Mouse (Mus musculus): ENCODE results near the gene Cpa3. TPM values are rescaled to one million over a fixed set of nuclear protein-coding genes. Genes with fewer than 3 reads are reported as not detected.

Gene Cpa3
- 5.4 TPM in 1 of 2 replicates, not detected in the other for polyA plus RNA-seq (2012; ENCODE audit: insufficient read depth, low replicate concordance)

DNA sequence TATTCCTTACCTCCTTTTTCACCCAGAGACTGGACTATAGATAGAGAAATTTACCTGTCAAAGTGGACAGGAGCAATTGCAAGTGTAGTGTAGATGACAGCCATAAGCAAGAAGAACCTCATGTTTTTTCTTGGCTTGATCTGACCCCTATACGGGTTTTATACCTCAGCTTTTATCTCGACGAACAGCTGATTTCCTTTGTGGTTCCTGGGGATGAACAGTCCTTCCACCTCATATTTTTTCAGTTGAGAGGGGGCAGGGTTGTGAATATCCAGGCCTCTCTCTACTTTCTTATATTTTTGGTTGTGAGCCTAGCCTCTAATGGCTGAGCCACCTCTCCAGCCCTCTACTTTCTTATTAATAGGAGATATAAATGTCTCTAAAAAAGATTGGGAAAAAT lies at the start of gene Cpa3:
Cpa3 (minus strand) TSS at position 132 of the 400 bp plus-strand sequence.
- H3K27me3 ChIP-seq (replicated peaks): no peaks in the 10 kb centered on the region
- TF ChIP-seq FLI1 (IDR thresholded peaks at IDR 0.05; ENCODE audit: low read length): no peak
- TF ChIP-seq GATA1 (IDR thresholded peaks at IDR 0.05; ENCODE audit: borderline replicate concordance, low read length): no peak
- no peaks in the 10 kb centered on the region for H3K36me3 ChIP-seq (replicated peaks; ENCODE audit: low read length)
- H3K4me1 ChIP-seq: peaks cover 10% of the 10 kb centered on the region; the same call in 1 of the 2 replicates
- no peak within 1 kb of the TSS for H3K4me3 ChIP-seq (replicated peaks)
- no peaks in the 10 kb centered on the region for H3K9me3 ChIP-seq

DNA sequence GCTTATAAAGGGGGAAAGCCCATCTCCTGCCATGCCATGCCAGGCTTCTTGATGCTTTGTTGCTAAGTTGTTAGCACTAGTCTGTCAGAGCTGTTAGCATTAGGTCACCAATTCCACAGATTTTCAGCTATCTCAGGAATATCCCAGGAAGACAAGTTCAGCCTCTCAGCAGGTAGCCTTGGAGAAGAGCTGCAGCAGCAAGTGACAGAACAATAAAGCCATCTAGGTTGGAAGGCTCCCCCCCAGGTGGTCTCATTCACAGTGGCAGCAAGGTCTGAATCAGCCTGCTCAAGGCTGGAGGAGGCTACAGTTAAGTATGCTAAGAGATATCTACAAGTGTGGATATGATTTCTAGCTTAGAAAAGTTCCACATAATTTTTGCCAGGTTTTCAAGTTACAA lies 49.4 kb upstream of the Cpa3 start:
- H3K27me3 ChIP-seq (replicated peaks): no peaks in the 10 kb centered on the region
- H3K36me3 ChIP-seq (replicated peaks; ENCODE audit: low read length): no peaks in the 10 kb centered on the region
- H3K4me1 ChIP-seq: no peaks in the 10 kb centered on the region; the same call in 1 of the 2 replicates
- no peak overlapping the region for H3K4me3 ChIP-seq (replicated peaks)
- no peaks in the 10 kb centered on the region for H3K9me3 ChIP-seq
- TF ChIP-seq GATA1 (IDR thresholded peaks at IDR 0.05; ENCODE audit: borderline replicate concordance, low read length) (no peak), FLI1 (IDR thresholded peaks at IDR 0.05; ENCODE audit: low read length) (no peak)

DNA sequence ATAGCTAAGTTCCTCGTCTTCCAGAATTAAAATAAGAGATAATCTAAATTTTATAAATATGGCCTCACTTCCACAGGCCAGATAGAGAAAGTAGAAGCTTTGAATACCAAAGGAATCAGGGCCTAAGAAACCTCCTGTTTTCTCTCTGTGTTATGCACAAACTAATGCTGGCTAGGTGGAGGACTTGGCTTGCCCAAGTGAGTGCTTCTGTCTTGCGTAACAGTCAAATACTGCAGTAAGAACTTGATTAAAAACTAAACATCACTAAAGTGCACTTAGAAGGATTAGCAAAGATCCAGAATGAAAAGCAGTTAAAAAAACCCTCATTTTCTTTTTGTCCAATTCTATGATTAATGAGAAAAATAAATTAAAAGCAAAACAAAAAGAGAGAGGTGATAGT lies 46.8 kb upstream of the Cpa3 start:
- H3K27me3 ChIP-seq (replicated peaks): no peaks in the 10 kb centered on the region
- H3K9me3 ChIP-seq: no peaks in the 10 kb centered on the region
- no peak overlapping the region for H3K4me3 ChIP-seq (replicated peaks)
- no peaks in the 10 kb centered on the region for H3K4me1 ChIP-seq
- H3K36me3 ChIP-seq (replicated peaks; ENCODE audit: low read length): no peaks in the 10 kb centered on the region
- no peak for TF ChIP-seq GATA1 (IDR thresholded peaks at IDR 0.05; ENCODE audit: borderline replicate concordance, low read length)
- no peak for TF ChIP-seq FLI1 (IDR thresholded peaks at IDR 0.05; ENCODE audit: low read length)

DNA sequence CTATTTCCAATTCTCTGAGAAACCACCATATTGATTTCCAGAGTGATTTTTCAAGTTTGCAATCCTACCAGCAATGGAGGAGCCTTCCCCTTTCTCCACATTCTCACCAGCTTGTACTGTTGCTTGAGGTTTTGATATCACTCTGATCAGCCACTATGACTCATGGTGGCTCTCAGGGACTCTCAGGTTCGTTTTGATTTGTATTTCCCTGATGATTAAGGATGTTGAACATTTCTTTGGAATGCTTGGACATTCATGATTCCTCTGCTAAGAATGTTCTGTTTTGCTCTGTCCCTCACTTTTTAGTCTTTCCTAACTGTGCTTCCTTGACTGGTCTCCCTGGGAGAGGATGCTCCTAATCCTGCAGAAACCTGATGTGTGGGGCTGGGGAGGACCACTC lies 39.8 kb upstream of the Cpa3 start:
- TF ChIP-seq GATA1 (IDR thresholded peaks at IDR 0.05; ENCODE audit: borderline replicate concordance, low read length): no peak
- TF ChIP-seq FLI1 (IDR thresholded peaks at IDR 0.05; ENCODE audit: low read length): no peak
- Histone ChIP-seq H3K4me1 (no peaks in the 10 kb centered on the region), H3K36me3 (replicated peaks; ENCODE audit: low read length) (no peaks in the 10 kb centered on the region), H3K27me3 (replicated peaks) (no peaks in the 10 kb centered on the region), H3K4me3 (replicated peaks) (no peak overlapping the region), H3K9me3 (no peaks in the 10 kb centered on the region)

DNA sequence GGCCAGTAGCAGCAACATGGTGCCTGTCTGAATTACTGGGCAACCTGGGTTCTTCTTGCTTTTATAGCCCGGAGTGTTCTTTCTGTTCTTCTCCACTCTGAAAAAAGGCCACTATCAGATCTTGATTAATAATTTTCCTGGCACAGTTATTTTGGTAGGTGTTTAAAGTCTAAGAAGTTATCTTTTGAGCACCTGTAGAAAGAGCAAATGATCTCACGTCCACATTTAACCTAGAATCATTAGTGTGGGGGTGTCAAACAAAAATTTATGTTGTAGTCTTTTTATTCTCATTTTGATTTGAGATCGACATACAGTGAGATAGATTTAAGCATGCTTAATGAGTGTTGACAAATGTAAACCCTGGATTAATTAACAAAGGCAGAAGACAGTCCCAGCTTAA lies 33.7 kb upstream of the Cpa3 start, which contains the start of gene Cpb1:
Cpb1 (minus strand) TSS at position 101 of the 400 bp plus-strand sequence.
- TF ChIP-seq GATA1 (IDR thresholded peaks at IDR 0.05; ENCODE audit: borderline replicate concordance, low read length) (no peak), FLI1 (IDR thresholded peaks at IDR 0.05; ENCODE audit: low read length) (no peak)
- no peaks in the 10 kb centered on the region for H3K27me3 ChIP-seq (replicated peaks)
- no peak within 1 kb of the TSS for H3K4me3 ChIP-seq (replicated peaks)
- H3K4me1 ChIP-seq: no peaks in the 10 kb centered on the region
- no peaks in the 10 kb centered on the region for H3K9me3 ChIP-seq
- H3K36me3 ChIP-seq (replicated peaks; ENCODE audit: low read length): no peaks in the 10 kb centered on the region

DNA sequence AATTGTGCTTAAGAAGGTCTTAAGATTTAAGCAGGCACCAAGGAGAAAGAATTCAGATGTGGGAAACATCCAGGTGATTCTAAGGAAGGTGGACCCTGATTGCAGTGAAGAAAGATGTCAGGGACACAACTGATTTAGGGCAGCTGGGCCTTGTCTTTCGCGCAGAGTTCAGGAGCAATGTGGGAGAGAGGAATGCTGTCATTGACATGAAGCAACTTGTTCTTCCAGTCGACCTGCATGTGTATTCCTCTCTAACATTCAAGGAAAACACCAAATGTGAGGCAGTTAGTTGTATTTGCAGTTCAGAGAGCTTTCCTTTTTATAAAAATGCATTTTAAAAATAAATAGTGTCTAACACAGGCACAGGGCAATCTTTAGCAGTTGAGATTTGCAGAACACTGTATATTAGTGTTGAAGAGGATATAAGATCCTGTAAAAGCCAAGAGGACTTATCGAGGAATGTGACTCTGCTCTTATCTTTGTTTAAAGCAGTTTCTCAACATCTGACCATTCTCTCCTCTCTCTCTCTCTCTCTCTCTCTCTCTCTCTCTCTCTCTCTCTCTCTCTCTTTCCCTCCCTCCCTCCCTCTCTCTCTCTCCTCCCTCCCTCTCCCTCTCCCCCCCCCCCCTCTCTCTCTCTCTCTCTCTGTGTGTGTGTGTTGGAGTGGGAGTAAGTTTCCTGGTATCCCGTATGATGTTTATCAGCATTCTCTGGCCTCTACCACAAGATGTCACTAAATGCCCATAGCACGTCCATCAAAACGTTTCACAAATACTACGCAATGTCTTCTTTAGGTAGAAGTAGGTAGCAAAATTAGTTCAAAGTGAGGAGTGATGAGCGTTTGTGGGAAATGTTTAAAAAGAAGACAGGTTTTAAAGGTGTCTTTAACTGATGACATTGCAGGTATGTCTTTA lies 12.8 kb upstream of the Cpa3 start:
- Histone ChIP-seq H3K9me3 (no peaks in the 10 kb centered on the region), H3K27me3 (replicated peaks) (no peaks in the 10 kb centered on the region), H3K36me3 (replicated peaks; ENCODE audit: low read length) (no peaks in the 10 kb centered on the region), H3K4me3 (replicated peaks) (no peak overlapping the region), H3K4me1 (peaks cover 9% of the 10 kb centered on the region; the same call in 1 of the 2 replicates)
- TF ChIP-seq GATA1 (IDR thresholded peaks at IDR 0.05; ENCODE audit: borderline replicate concordance, low read length) (no peak), FLI1 (IDR thresholded peaks at IDR 0.05; ENCODE audit: low read length) (no peak)

DNA sequence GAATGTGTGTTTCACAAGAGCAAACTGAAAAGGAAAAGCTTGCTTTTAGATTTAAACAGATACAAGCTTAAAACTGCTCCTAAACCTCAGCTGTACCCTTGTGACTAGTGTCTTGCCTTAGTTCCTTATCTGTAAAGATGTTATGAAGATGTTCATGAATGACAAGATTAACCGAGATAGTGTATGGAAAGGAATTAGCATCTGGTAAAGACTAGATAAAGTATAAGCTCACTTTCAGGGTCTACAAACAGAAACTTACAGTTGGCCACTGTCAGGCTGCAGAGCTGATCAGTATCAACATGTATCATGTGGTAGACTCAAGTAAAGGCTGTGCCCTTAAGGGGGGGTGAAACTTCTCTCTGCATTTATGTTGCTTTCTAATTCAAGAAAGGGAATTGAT lies 1.9 kb upstream of the Cpa3 start:
- Histone ChIP-seq H3K36me3 (replicated peaks; ENCODE audit: low read length) (no peaks in the 10 kb centered on the region), H3K4me1 (peaks cover 10% of the 10 kb centered on the region; the same call in 1 of the 2 replicates), H3K27me3 (replicated peaks) (no peaks in the 10 kb centered on the region), H3K4me3 (replicated peaks) (no peak overlapping the region), H3K9me3 (no peaks in the 10 kb centered on the region)
- TF ChIP-seq FLI1 (IDR thresholded peaks at IDR 0.05; ENCODE audit: low read length): no peak
- TF ChIP-seq GATA1 (IDR thresholded peaks at IDR 0.05; ENCODE audit: borderline replicate concordance, low read length): no peak

DNA sequence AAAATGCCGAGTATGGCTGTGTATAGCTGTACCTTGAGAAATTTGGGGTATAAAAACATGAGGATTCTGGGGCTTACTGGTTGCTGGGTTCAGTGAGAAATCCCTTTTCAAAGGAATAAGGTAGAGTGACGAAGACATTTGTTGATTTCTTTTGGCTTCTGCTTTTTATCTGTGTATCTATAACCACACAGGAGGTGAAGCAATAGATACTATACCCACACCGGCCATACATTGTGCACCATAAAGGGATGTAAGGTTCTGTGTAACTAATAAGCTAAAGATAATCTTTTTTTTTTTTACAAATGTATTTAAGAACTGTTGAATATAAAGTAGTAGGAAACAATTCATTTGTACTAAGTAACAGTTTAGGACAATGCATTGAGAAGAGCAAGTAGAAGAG lies 2.2 kb downstream of the Cpa3 start:
- H3K27me3 ChIP-seq (replicated peaks): no peaks in the 10 kb centered on the region
- H3K4me3 ChIP-seq (replicated peaks): no peak overlapping the region
- H3K9me3 ChIP-seq: no peaks in the 10 kb centered on the region
- TF ChIP-seq GATA1 (IDR thresholded peaks at IDR 0.05; ENCODE audit: borderline replicate concordance, low read length) (no peak), FLI1 (IDR thresholded peaks at IDR 0.05; ENCODE audit: low read length) (no peak)
- H3K4me1 ChIP-seq: peaks cover 10% of the 10 kb centered on the region; the same call in 1 of the 2 replicates
- H3K36me3 ChIP-seq (replicated peaks; ENCODE audit: low read length): no peaks in the 10 kb centered on the region

DNA sequence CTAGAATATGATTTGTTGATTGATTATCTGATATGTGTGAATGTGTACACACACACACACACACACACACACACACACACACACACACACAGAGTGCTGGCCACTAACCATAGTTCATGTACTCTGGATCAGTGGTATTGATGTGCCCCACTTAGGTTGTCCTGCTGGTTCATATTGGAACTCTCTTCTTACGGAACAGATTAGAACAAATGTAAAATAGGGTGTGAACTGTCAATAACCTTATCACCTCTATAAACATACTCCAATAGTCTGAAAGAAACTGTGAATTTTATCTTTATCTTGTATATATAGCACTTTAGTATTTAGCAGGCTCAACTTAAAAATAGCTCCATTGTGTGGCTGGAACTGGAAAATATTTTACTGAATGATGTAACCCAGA lies 5.0 kb downstream of the Cpa3 start:
- H3K27me3 ChIP-seq (replicated peaks): no peaks in the 10 kb centered on the region
- TF ChIP-seq GATA1 (IDR thresholded peaks at IDR 0.05; ENCODE audit: borderline replicate concordance, low read length): no peak
- no peak for TF ChIP-seq FLI1 (IDR thresholded peaks at IDR 0.05; ENCODE audit: low read length)
- H3K9me3 ChIP-seq: no peaks in the 10 kb centered on the region

DNA sequence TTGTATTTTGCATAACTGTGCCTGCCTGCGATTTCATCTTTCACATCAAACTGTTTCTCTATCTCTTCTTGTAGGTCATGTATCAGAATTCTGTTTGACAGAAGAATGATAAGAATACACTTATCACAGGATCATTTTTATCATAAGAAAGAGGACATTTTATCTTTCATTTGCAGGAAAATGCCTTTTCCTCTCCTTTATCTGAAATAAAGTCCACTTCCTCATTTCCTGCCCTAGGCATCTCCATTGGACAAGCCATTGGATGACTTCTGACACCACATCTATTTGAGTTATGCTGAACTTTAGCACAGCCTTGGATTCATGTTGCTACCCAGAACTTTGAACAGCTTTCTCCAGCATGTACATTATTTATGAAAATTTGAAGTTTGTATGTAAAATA lies 13.0 kb downstream of the Cpa3 start:
- H3K4me3 ChIP-seq (replicated peaks): no peak overlapping the region
- TF ChIP-seq FLI1 (IDR thresholded peaks at IDR 0.05; ENCODE audit: low read length) (no peak), GATA1 (IDR thresholded peaks at IDR 0.05; ENCODE audit: borderline replicate concordance, low read length) (no peak)
- H3K4me1 ChIP-seq: peaks cover 7% of the 10 kb centered on the region; the same call in 1 of the 2 replicates
- no peaks in the 10 kb centered on the region for H3K27me3 ChIP-seq (replicated peaks)
- H3K36me3 ChIP-seq (replicated peaks; ENCODE audit: low read length): no peaks in the 10 kb centered on the region
- H3K9me3 ChIP-seq: no peaks in the 10 kb centered on the region

More for the DNA sequence above, 5.0 kb downstream of the Cpa3 start:
- H3K36me3 ChIP-seq (replicated peaks; ENCODE audit: low read length): no peaks in the 10 kb centered on the region
- peaks cover 7% of the 10 kb centered on the region; the same call in 1 of the 2 replicates for H3K4me1 ChIP-seq
- no peak overlapping the region for H3K4me3 ChIP-seq (replicated peaks)
